Mouse (Mus musculus) forebrain, embryonic 14.5 days (tissue): ENCODE measurements at regions not wholly inside any gene's neighbourhood (a gene's known extent, or its start where the extent isn't known, plus 50 kb on each side); places are given as distances from the start of the nearest gene placed in this dataset.
"Not testable (repeated sequence)": the region's sequence is repeated elsewhere in the genome, so short reads cannot be mapped to it uniquely, and the experiment has no call there.

Experiments used
- ATAC-seq: fragments of 200-750 bp; cut with Nextera tagmentation; 2 replicates; pipeline ENCODE4 v1.8.0; 2017; ENCODE audit warnings: mild to moderate bottlenecking, moderate library complexity
- DNase-seq: peaks from one replicate; pipeline ENCODE4 v3.0.0-alpha.2; 2015; ENCODE audit warnings: low spot score
- H3K27ac ChIP-seq: fragments of 300-500 bp; sonication (generic); 2 replicates; pipeline ENCODE4 v1.5.1; 2014; ENCODE audit warnings: low read depth, mild to moderate bottlenecking, control low read depth, low read length, moderate library complexity
- H3K27me3 ChIP-seq: fragments of 300-500 bp; sonication (generic); replicated peaks from 2 replicates; pipeline ENCODE4 v1.6.1; 2014; ENCODE audit warnings: low read length, control low read depth, mixed read lengths; ENCODE audit not compliant: control insufficient read depth, insufficient read depth
- H3K36me3 ChIP-seq: fragments of 300-500 bp; sonication (generic); 2 replicates; pipeline ENCODE4 v1.6.1; 2014; ENCODE audit warnings: low read length, control low read depth; ENCODE audit not compliant: control insufficient read depth, insufficient read depth
- H3K4me1 ChIP-seq: fragments of 300-500 bp; sonication (generic); 2 replicates; pipeline ENCODE4 v1.6.1; 2014; ENCODE audit warnings: antibody characterized with exemption, low read length, control low read depth; ENCODE audit not compliant: control insufficient read depth, insufficient read depth
- H3K4me2 ChIP-seq: fragments of 300-500 bp; sonication (generic); 2 replicates; pipeline ENCODE4 v1.6.1; 2014; ENCODE audit warnings: mild to moderate bottlenecking, control low read depth, low read length
- H3K4me3 ChIP-seq: fragments of 300-500 bp; sonication (generic); 2 replicates; pipeline ENCODE4 v1.5.1; 2014; ENCODE audit warnings: low read depth, low read length, control low read depth
- H3K9ac ChIP-seq: fragments of 300-500 bp; sonication (generic); 2 replicates; pipeline ENCODE4 v1.6.1; 2014; ENCODE audit warnings: mild to moderate bottlenecking, low read length, control low read depth, moderate library complexity
- H3K9me3 ChIP-seq: fragments of 300-500 bp; sonication (generic); replicated peaks from 2 replicates; pipeline ENCODE4 v1.6.1; 2016; ENCODE audit warnings: low read length, control low read depth, mixed read lengths; ENCODE audit not compliant: control insufficient read depth
- WGBS: fragments of 180-500 bp; shearing (Covaris S2); extraction: QIAGEN DNeasy Blood & Tissue Kit; methylation state at CpG from one replicate; pipeline ENCODE4 v1.1.7; 2014; 5-methylcytosine and 5-hydroxymethylcytosine counted together

DNA sequence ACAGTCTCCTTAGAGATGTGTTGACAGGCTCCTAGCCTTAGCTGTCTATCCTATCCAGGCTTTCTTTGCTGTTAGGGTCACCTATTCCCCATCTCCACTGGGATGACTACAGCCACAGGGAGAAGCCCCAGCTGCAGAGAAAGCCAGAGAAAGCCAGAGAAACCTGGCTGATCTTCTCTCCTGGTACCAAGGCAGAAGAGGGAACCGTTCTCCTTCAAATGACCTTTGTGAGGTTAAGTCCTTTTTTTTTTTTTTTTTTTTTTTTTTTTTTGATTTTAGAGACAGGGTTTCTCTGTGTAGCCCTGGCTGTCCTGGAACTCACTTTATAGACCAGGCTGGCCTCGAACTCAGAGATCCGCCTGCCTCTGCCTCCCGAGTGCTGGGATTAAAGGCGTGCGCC, 91.1 kb upstream of the Gm9887 start:
- not testable (repeated sequence) for H3K9ac ChIP-seq, H3K36me3 ChIP-seq, H3K9me3 ChIP-seq, H3K27me3 ChIP-seq, H3K4me3 ChIP-seq, ATAC-seq, H3K4me2 ChIP-seq, DNase-seq
- Histone ChIP-seq H3K4me1 (peaks cover 13% of the 10 kb centered on the region; the same call in 1 of the 2 replicates), H3K27ac (0 out of 2 replicates have a peak overlapping the region, but pooled peaks have one; percentile 45)
- 97% methylated on average over 6 of the region's 6 CpGs for WGBS

DNA sequence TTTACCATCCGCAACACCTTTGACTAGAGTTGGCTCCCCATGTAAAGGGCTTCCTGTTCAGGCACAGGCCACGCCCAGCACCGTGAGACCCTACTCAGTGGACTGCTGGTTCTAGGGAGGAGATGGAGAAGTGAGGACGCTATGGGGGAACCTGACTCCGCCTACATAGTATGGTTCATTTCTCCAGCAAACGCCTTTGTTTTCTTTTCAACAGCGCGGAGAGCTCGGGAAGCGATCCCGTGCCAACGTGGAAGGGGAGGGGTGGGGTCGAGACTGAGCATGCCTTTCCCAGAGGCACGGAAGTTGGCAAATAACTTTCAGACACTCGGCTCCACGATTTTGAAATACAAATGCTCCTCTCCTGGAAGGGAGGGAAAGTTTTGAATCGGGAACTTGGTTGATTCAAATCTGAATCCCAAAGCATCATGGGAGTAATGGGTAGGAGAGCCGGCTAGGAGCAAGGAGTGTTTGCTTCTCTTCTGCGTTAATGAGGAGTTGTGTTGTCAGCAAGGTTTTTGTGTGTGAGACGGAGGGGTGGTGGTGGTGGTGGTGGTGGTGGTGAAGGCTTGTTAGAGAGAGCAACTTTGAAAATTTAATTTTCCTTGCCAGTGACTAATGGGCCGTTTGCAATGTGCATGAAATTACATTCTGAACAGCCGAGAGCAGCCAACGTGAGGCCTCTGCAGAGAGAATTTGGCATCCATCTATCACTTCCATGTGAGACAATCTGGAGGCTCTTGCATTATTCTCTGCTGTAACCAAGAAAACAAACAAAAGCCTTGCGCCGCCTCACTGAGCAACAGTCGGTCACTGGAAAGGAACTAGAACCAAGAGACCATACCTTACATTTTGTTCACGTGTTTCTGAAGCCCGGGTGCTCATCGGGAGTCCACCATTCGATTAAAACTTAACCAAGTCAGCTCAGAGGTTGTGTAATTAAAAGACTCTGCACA, 89.9 kb upstream of the Gm9887 start:
- WGBS: 13% methylated on average over 30 of the region's 30 CpGs
- no peaks in the 10 kb centered on the region for H3K27me3 ChIP-seq
- H3K27ac ChIP-seq: peak overlapping the region; percentile 45
- no peaks in the 10 kb centered on the region for H3K9me3 ChIP-seq
- DNase-seq (peak; percentile 79), ATAC-seq (peak; percentile 92)
- H3K9ac ChIP-seq: peak overlapping the region; percentile 26; the same call in 1 of the 2 replicates
- H3K4me1 ChIP-seq: peaks cover 13% of the 10 kb centered on the region; the same call in 1 of the 2 replicates
- H3K4me2 ChIP-seq: peak overlapping the region; percentile 44
- H3K36me3 ChIP-seq: no peaks in the 10 kb centered on the region
- peak overlapping the region; percentile 21 for H3K4me3 ChIP-seq

DNA sequence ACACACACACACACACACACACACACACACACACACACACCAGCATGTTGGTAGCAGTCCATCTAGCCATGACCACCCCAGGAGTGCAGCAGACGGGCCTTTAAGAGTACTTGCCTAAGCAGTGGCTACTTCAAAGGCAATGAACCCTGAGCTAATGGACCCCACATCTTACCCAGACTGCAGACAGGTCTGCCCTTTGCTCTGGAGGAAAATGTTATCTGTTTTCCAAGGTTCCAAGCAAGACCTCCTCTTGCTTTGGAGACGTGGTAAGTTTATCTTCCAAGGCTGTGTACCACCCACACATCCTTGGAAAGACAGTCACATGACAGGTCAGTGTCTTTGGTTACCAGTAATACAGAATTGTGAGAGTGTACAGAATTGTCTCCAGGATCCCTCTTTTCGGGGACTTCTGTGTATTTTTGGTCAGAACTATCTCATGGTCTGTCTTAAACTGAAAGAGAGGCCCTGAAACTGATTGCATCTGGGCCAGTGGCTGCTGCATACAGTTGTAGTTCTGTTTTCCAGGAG, 88.4 kb upstream of the Gm9887 start:
- no peak overlapping the region for H3K9ac ChIP-seq
- 75% methylated on average over 3 of the region's 3 CpGs for WGBS
- ATAC-seq: no peak
- no peaks in the 10 kb centered on the region for H3K9me3 ChIP-seq
- H3K27me3 ChIP-seq: no peaks in the 10 kb centered on the region
- H3K4me3 ChIP-seq: no peak overlapping the region
- DNase-seq: no peak
- no peaks in the 10 kb centered on the region for H3K36me3 ChIP-seq
- no peak overlapping the region for H3K27ac ChIP-seq
- peaks cover 13% of the 10 kb centered on the region; the same call in 1 of the 2 replicates for H3K4me1 ChIP-seq
- no peak overlapping the region for H3K4me2 ChIP-seq

DNA sequence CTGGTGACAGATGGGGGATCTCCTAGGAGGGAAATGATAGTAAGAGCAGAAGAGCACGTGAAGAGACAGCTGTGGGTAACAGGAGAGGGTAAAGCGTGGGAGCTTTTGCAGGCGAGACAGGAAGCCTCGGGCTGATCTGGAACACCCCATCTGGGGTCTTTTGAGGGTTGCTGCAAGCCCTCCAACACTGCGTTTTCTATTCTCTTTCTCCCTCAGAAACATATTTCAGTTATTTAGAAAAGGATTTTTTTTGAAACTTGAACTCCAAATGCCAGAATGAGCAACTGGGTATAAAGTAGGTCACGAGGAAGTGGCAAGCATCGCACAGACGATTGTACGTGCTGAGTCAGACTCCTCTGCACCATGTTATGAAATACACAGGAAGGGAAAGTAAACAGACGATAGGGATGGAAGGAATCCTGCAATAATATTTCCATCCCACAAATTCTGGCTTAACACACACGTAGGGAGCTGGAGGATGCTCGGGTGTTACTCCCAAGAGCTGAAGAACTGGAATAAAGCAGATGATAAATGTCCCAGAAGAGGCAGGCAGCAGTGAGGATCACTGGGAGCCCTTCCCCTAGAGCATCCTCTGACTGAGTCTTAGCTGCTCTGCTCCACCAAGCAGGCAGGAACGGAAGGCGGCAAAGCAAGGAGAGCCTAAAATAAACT, 86.0 kb upstream of the Gm9887 start:
- 78% methylated on average over 14 of the region's 14 CpGs for WGBS
- no peak overlapping the region for H3K9ac ChIP-seq
- no peak overlapping the region for H3K4me3 ChIP-seq
- H3K27ac ChIP-seq: peak overlapping the region; percentile 30; the same call in 1 of the 2 replicates
- DNase-seq: no peak
- H3K27me3 ChIP-seq: no peaks in the 10 kb centered on the region
- H3K4me2 ChIP-seq: no peak overlapping the region
- H3K36me3 ChIP-seq: no peaks in the 10 kb centered on the region
- peaks cover 13% of the 10 kb centered on the region; the same call in 1 of the 2 replicates for H3K4me1 ChIP-seq
- H3K9me3 ChIP-seq: no peaks in the 10 kb centered on the region
- no peak for ATAC-seq

DNA sequence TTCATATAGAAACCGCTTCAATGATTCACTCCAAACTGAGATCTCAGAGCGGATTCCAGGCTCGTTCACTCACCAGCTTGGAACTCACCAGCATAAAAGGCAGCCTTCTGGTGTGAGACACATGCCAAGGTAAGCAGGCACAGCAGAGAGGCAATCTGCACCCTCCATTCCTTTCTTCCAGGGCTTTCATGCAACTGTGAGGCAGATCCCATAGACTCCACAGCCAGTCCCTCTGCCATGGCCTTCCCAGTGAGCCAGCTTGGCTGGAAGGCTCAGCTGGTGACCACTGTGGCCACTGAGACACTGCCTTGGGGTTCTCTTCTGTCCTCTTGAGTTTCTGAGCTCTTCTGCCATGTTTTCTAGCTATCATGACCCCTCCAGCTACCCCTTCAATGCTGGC, 84.5 kb upstream of the Gm9887 start:
- Histone ChIP-seq H3K27ac (peak overlapping the region; percentile 40; the same call in 1 of the 2 replicates), H3K4me1 (peaks cover 6% of the 10 kb centered on the region; the same call in 1 of the 2 replicates), H3K4me3 (no peak overlapping the region), H3K36me3 (no peaks in the 10 kb centered on the region), H3K9ac (no peak overlapping the region), H3K4me2 (no peak overlapping the region), H3K27me3 (no peaks in the 10 kb centered on the region), H3K9me3 (no peaks in the 10 kb centered on the region)
- ATAC-seq: peak; percentile 64; the same call in 1 of the 2 replicates
- DNase-seq: peak; percentile 60
- WGBS: 63% methylated on average over 3 of the region's 3 CpGs

DNA sequence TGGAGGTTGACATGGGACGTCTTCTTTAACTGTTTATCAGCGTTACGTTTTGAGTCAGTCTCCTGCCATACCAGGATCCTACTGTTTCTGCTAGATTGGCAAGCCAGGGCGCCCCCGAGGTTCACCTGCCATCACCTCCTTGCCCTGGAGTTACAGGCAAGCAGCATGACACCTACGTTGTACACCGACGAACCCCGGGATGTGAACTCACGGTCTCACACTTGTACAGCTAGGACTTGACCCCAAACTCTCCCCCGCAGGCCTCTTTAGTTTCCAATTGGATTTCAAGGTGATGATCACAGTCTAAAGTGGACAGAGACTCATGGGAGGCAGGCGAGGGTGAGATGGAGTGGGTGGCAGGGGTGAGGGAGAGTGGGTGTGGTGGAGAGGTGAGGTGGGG, 83.9 kb upstream of the Gm9887 start:
- no peak overlapping the region for H3K4me2 ChIP-seq
- ATAC-seq (0 out of 2 replicates have a peak, but pooled peaks have one; percentile 23), DNase-seq (no peak)
- H3K9me3 ChIP-seq: no peaks in the 10 kb centered on the region
- H3K4me3 ChIP-seq: no peak overlapping the region
- no peak overlapping the region for H3K9ac ChIP-seq
- H3K27me3 ChIP-seq: no peaks in the 10 kb centered on the region
- peak overlapping the region; percentile 40; the same call in 1 of the 2 replicates for H3K27ac ChIP-seq
- H3K36me3 ChIP-seq: no peaks in the 10 kb centered on the region
- no peaks in the 10 kb centered on the region for H3K4me1 ChIP-seq
- WGBS: 92% methylated on average over 12 of the region's 12 CpGs

DNA sequence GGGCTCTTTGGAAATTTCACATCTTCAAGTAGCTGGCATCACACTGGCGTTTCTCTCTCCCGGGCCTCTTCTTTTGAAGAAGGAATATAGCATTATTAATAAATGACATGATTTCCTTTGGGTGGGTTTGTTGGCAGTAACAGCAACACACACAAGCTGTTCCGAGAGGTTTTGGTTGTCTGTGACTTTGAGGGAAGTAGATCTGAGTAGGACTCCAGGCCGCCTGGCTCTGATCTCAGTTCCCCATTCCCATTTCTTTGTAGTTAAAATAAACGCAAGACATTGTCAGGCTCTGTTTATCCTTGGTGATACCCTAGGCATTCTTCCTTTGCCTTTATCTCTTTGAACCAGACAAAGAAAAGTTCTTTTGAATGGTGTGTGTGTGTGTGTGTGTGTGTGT, 83.3 kb upstream of the Gm9887 start:
- H3K27ac ChIP-seq: no peak overlapping the region
- no peak overlapping the region for H3K9ac ChIP-seq
- no peak overlapping the region for H3K4me3 ChIP-seq
- 78% methylated on average over 5 of the region's 5 CpGs for WGBS
- no peak for ATAC-seq
- no peaks in the 10 kb centered on the region for H3K27me3 ChIP-seq
- H3K4me1 ChIP-seq: no peaks in the 10 kb centered on the region
- H3K4me2 ChIP-seq: no peak overlapping the region
- H3K9me3 ChIP-seq: no peaks in the 10 kb centered on the region
- H3K36me3 ChIP-seq: no peaks in the 10 kb centered on the region
- DNase-seq: no peak

DNA sequence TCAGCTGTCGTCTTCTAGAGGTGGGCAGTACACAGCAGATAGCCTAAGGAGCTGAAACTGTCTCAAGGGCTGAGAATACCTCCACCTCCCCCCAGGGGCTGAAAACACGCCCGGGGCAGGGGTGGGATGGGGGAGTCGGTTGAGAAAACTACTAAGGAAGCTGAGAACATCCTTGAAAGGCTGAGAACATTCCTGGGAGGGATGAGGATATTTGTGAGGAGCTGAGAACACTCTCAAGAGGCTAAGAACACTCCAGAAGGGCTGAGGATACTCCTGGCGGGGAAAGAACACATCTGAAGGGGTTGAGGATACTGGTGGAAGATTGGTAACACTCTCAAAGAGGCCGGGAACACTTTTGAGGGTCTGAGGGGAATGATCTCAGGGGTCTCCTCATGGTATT, 81.3 kb upstream of the Gm9887 start:
- Histone ChIP-seq H3K4me1 (no peaks in the 10 kb centered on the region), H3K9me3 (no peaks in the 10 kb centered on the region), H3K27ac (no peak overlapping the region), H3K9ac (no peak overlapping the region), H3K27me3 (no peaks in the 10 kb centered on the region), H3K36me3 (no peaks in the 10 kb centered on the region), H3K4me2 (no peak overlapping the region), H3K4me3 (no peak overlapping the region)
- no peak for DNase-seq
- 81% methylated on average over 6 of the region's 6 CpGs for WGBS
- no peak for ATAC-seq
